Mouse (Mus musculus): ENCODE measurements around the gene Nrl. TPM values are rescaled to one million over a fixed set of nuclear protein-coding genes. Genes with fewer than 3 reads are reported as not detected.

The Nrl gene
- polyA plus RNA-seq, 1 experiment from 2014 or later, result 0.07 TPM

- Histone ChIP-seq H3K36me3 (peaks cover 83% of the 10 kb centered on the region), H3K4me3 (no peak overlapping the region), H3K9me3 (no peaks in the 10 kb centered on the region), H3K27ac (replicated peaks) (no peak overlapping the region), H3K27me3 (no peaks in the 10 kb centered on the region), H3K9ac (no peak overlapping the region), H3K4me2 (no peak overlapping the region), H3K4me1 (replicated peaks) (peaks cover 12% of the 10 kb centered on the region)
- 78% methylated on average over 16 of the region's 16 CpGs for WGBS
- peak; percentile 33; the same call in 1 of the 2 replicates for ATAC-seq (ENCODE audit: low read depth)
Measured at GRCm38 (mm10) chr14:55496761-55497448, 27.9 kb downstream of the Nrl start.

- Histone ChIP-seq H3K36me3 (peaks cover 71% of the 10 kb centered on the region), H3K4me1 (replicated peaks) (peaks cover 17% of the 10 kb centered on the region), H3K27me3 (no peaks in the 10 kb centered on the region), H3K4me3 (no peak overlapping the region), H3K9ac (no peak overlapping the region), H3K9me3 (no peaks in the 10 kb centered on the region), H3K4me2 (no peak overlapping the region), H3K27ac (replicated peaks) (no peak overlapping the region)
- 74% methylated on average over 20 of the region's 20 CpGs for WGBS
- ATAC-seq (ENCODE audit: low read depth), result no peak
Measured at GRCm38 (mm10) chr14:55495509-55496240, 29.1 kb downstream of the Nrl start.

GRCm38 (mm10) chr14:55492103-55492502 lies 32.7 kb downstream of the Nrl start:
- no peak overlapping the region for H3K27ac ChIP-seq (replicated peaks)
- H3K4me1 ChIP-seq (replicated peaks), result peaks cover 25% of the 10 kb centered on the region
- 42% methylated on average over 3 of the region's 3 CpGs for WGBS
- no peaks in the 10 kb centered on the region for H3K27me3 ChIP-seq
- H3K9me3 ChIP-seq, result no peaks in the 10 kb centered on the region
- no peak for ATAC-seq (ENCODE audit: low read depth)
- H3K9ac ChIP-seq, result peak overlapping the region; percentile 91
- peak overlapping the region; percentile 78 for H3K4me2 ChIP-seq
- H3K36me3 ChIP-seq, result peaks cover 39% of the 10 kb centered on the region
- H3K4me3 ChIP-seq, result peak overlapping the region; percentile 80

GRCm38 (mm10) chr14:55491291-55491833 lies 33.4 kb downstream of the Nrl start:
- peaks cover 25% of the 10 kb centered on the region for H3K4me1 ChIP-seq (replicated peaks)
- peak overlapping the region; percentile 78 for H3K4me2 ChIP-seq
- peak overlapping the region; percentile 91 for H3K9ac ChIP-seq
- no peaks in the 10 kb centered on the region for H3K9me3 ChIP-seq
- peak; percentile 77 for ATAC-seq (ENCODE audit: low read depth)
- no peaks in the 10 kb centered on the region for H3K27me3 ChIP-seq
- peaks cover 31% of the 10 kb centered on the region for H3K36me3 ChIP-seq
- peak overlapping the region; percentile 94 for H3K27ac ChIP-seq (replicated peaks)
- H3K4me3 ChIP-seq, result peak overlapping the region; percentile 80
- WGBS, result under 1% methylated on average over 25 of the region's 30 CpGs

- Histone ChIP-seq H3K27me3 (no peaks in the 10 kb centered on the region), H3K4me1 (replicated peaks) (peaks cover 25% of the 10 kb centered on the region), H3K36me3 (peaks cover 23% of the 10 kb centered on the region), H3K27ac (replicated peaks) (peak within 1 kb of the TSS; percentile 94), H3K4me3 (peak within 1 kb of the TSS; percentile 80), H3K9me3 (no peaks in the 10 kb centered on the region), H3K9ac (peak within 1 kb of the TSS; percentile 91), H3K4me2 (peak within 1 kb of the TSS; percentile 78)
- under 1% methylated on average over 68 of the region's 68 CpGs for WGBS
- ATAC-seq (ENCODE audit: low read depth), result peak; percentile 93
Measured at GRCm38 (mm10) chr14:55490361-55491201, 34.2 kb downstream of the Nrl start, which contains the start of gene Carmil3. Carmil3 (plus strand) TSS chr14:55490651.

- Histone ChIP-seq H3K4me1 (replicated peaks) (peaks cover 12% of the 10 kb centered on the region), H3K9me3 (no peaks in the 10 kb centered on the region), H3K27ac (replicated peaks) (no peak overlapping the region), H3K27me3 (no peaks in the 10 kb centered on the region), H3K4me3 (no peak overlapping the region), H3K9ac (no peak overlapping the region), H3K4me2 (no peak overlapping the region), H3K36me3 (no peaks in the 10 kb centered on the region)
- ATAC-seq (ENCODE audit: low read depth), result no peak
- 89% methylated on average over 8 of the region's 8 CpGs for WGBS
Measured at GRCm38 (mm10) chr14:55486836-55487235, 37.9 kb downstream of the Nrl start.

- no peak overlapping the region for H3K4me3 ChIP-seq
- H3K27ac ChIP-seq (replicated peaks), result no peak overlapping the region
- no peaks in the 10 kb centered on the region for H3K27me3 ChIP-seq
- no peak for ATAC-seq (ENCODE audit: low read depth)
- H3K4me1 ChIP-seq (replicated peaks), result no peaks in the 10 kb centered on the region
- H3K9ac ChIP-seq, result no peak overlapping the region
- H3K4me2 ChIP-seq, result no peak overlapping the region
- 65% methylated on average over 5 of the region's 5 CpGs for WGBS
- H3K36me3 ChIP-seq, result no peaks in the 10 kb centered on the region
- H3K9me3 ChIP-seq, result no peaks in the 10 kb centered on the region
Measured at GRCm38 (mm10) chr14:55484430-55485085, 40.2 kb downstream of the Nrl start.

GRCm38 (mm10) chr14:55479629-55480028 lies 45.2 kb downstream of the Nrl start:
- no peak overlapping the region for H3K4me2 ChIP-seq
- H3K27me3 ChIP-seq, result no peaks in the 10 kb centered on the region
- H3K9me3 ChIP-seq, result no peaks in the 10 kb centered on the region
- H3K4me3 ChIP-seq, result no peak overlapping the region
- no peak overlapping the region for H3K9ac ChIP-seq
- WGBS, result 91% methylated on average over 10 of the region's 10 CpGs
- no peak for ATAC-seq (ENCODE audit: low read depth)
- H3K27ac ChIP-seq (replicated peaks), result no peak overlapping the region
- peaks cover 7% of the 10 kb centered on the region; the same call in 1 of the 2 replicates for H3K4me1 ChIP-seq (replicated peaks)
- no peaks in the 10 kb centered on the region for H3K36me3 ChIP-seq

- H3K4me2 ChIP-seq, result peak within 1 kb of the TSS; percentile 62
- WGBS, result under 1% methylated on average over 38 of the region's 38 CpGs
- peak; percentile 93 for ATAC-seq (ENCODE audit: low read depth)
- peak within 1 kb of the TSS; percentile 59 for H3K27ac ChIP-seq (replicated peaks)
- no peaks in the 10 kb centered on the region for H3K36me3 ChIP-seq
- peak within 1 kb of the TSS; percentile 53 for H3K4me3 ChIP-seq
- no peaks in the 10 kb centered on the region for H3K27me3 ChIP-seq
- H3K9me3 ChIP-seq, result no peaks in the 10 kb centered on the region
- H3K9ac ChIP-seq, result peak within 1 kb of the TSS; percentile 75
- peaks cover 7% of the 10 kb centered on the region; the same call in 1 of the 2 replicates for H3K4me1 ChIP-seq (replicated peaks)
Measured at GRCm38 (mm10) chr14:55478651-55479599, 45.9 kb downstream of the Nrl start, which contains the start of gene Dhrs4. Dhrs4 (plus strand) TSS chr14:55478758.

GRCm38 (mm10) chr14:55477829-55478228 lies 47.0 kb downstream of the Nrl start:
- WGBS, result 92% methylated on average over 5 of the region's 5 CpGs
- Histone ChIP-seq H3K4me3 (no peak overlapping the region), H3K9ac (no peak overlapping the region), H3K36me3 (no peaks in the 10 kb centered on the region), H3K4me2 (peak overlapping the region; percentile 62), H3K27ac (replicated peaks) (no peak overlapping the region), H3K4me1 (replicated peaks) (peaks cover 7% of the 10 kb centered on the region; the same call in 1 of the 2 replicates), H3K9me3 (no peaks in the 10 kb centered on the region), H3K27me3 (no peaks in the 10 kb centered on the region)
- no peak for ATAC-seq (ENCODE audit: low read depth)
